Mouse (Mus musculus): ENCODE measurements at regions not wholly inside any gene's neighbourhood (a gene's known extent, or its start where the extent isn't known, plus 50 kb on each side); places are given as distances from the start of the nearest gene placed in this dataset.
"Not testable (repeated sequence)": the region's sequence is repeated elsewhere in the genome, so short reads cannot be mapped to it uniquely, and the experiment has no call there.

DNA sequence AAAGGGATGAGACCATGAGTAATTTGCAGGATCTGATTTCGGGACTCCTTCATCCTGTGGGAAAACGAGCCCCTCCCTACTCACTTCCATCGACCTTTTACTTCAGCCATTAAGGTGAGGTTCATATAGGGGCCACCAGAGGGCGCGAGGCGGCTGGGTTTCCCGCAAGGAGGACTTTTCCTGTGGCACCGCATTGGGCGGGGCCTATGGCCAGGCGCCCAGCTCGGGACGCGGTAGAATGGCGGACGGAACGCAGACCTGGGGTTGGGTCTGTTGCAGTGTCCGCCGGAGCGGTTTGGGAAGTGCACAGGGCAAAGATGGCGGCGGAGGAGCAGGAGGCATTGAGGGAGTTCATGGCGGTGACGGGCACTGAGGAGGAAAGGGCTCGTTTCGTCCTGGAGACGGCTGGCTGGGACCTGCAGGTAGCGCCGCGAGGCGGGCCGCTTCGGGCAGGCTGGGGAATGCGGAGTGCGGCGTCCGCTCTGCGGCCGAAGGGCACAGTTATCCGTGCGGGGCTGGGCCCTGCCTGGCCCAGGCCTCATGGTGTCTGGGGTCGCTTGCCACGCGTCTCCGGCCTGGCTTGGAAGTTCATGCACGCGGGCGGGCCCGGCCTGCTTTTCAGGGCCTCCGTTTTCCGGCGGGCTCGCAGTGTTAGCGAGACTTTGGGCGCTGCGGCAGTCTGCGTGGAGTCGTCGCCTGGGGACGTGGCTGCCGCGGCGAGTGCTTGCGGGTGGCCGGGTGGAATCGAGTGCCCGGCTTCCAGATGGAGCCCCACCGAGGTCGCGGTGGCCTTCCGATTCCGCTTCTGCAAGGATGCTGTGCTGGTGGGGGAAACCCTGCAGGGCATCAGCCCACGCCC is 219.1 kb downstream of the Gm31371 start:
- DNase-seq, result peak; percentile 100

- not testable (repeated sequence) for DNase-seq
Observed at GRCm38 (mm10) chr8:20123545-20123944, 220.4 kb downstream of the Gm31371 start.

GRCm38 (mm10) chr8:20135626-20136025 is 227.4 kb downstream of the Gm15319 start:
- not testable (repeated sequence) for DNase-seq

- not testable (repeated sequence) for DNase-seq
Observed at GRCm38 (mm10) chr8:20145436-20145835, 217.6 kb downstream of the Gm15319 start.

DNA sequence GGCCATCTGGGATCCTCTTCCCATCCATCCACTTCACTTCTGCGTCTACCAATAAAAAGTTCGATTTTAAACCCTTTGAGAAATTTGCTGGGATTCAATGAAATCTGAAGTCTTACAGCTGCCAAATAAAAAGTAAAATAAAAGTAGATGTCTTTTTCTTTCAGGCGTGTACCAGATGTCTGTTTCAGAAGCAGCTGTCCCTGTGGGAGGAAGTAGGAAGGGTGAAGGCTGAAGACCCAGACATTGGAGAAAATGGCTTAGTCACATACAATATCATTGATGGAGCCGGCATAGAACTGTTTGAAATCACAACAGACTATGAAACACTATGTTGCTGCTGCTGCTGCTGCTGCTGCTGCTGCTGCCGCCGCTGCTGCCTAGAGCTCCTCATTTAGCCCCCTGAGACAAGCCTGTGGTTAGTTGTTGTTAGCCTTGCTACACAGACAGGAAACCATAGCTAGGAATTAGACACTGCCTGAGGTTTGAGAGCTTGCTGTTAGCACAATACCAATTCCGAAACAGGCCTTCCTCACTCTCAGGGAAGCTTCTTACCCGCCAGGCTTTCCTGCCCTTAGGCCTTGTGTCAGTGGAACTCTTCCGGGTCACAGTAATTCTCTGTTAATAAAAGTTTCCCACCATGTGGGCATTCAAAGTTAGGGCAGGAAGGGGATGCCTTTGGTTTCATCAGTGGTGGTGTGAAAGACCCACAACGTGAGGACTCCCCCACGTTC is 211.5 kb downstream of the Gm15319 start:
- DNase-seq, result not testable (repeated sequence)

DNA sequence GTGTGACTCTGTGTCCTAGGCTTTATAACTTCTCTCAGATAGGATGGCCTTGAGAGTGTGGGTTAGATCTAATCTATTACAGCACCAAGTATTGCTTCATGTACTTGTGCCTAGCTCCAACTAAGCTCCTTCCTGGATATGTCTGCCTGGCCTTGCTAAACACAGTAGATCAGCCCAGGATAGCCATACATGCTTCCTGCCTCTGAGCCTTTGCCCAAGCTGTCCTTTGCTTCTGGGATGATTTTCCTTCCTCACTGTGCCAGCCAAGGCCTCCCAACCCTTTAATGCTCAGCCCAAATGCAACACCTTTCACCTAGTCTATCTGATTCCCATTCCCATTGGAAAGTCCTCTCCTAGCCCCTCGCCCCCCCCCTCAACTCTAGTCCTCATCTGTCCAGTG is 208.9 kb downstream of the Gm15319 start:
- DNase-seq, result peak in 1 of 2 experiments; percentile 7

Measured in cerebellum, postnatal 10 days (tissue).